Mouse (Mus musculus): ENCODE measurements around the gene Dnah2. TPM values are rescaled to one million over a fixed set of nuclear protein-coding genes. Genes with fewer than 3 reads are reported as not detected.

Gene Dnah2
- total RNA-seq, 1 experiment, result 0.98 TPM

DNA sequence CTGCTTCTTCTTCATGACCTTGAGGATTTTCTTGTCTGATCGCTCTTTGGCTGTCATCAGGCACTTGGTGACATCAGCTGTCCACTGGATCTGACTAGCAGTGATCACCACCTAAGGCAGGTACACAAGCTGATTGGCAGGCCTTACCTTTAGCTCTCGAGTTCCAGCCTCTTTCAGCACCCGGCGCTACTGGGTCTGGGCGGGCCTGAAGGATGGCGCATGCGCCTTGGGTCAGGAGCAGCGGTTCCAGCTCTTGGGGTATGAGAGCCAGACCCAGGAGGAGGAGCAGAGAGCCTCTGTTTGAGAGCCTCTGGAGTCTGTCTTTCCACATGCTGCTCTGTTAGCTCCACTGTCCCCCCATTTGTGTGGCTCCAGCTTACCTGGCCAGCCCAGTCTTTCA, 71.3 kb downstream of the Dnah2 start:
- peaks cover 0 to 7% of the 10 kb centered on the region in 2 experiments; a peak in 2 of 4 replicates for H3K4me1 ChIP-seq (ENCODE audit: control insufficient read depth in 2 of 2, insufficient read depth in 2 of 2, low read length in 2 of 2, poor library complexity in 1 of 2)
- DNase-seq (ENCODE audit: low read depth, low spot score), result peak; percentile 42
- in situ Hi-C loops (cut with MboI; ENCODE audit: low sequenced_read_pairs in 2 of 2, unreplicated experiment in 2 of 2), result no loop called here
- no peak overlapping the region for H3K9ac ChIP-seq (ENCODE audit: insufficient read depth, low read depth, low read length, poor library complexity, severe bottlenecking)
- no peak overlapping the region for H3K27ac ChIP-seq (ENCODE audit: insufficient read depth, low read depth, low read length, poor library complexity, severe bottlenecking)
- no peaks in the 10 kb centered on the region for H3K9me3 ChIP-seq (ENCODE audit: control insufficient read depth, insufficient read depth, low read depth, low read length)
- H3K4me3 ChIP-seq (ENCODE audit: insufficient read depth in 1 of 2, low read depth in 1 of 2, low read length in 2 of 2, poor library complexity in 1 of 2, severe bottlenecking in 1 of 2), result no peak overlapping the region; a peak in 1 of 4 replicates
- H3K36me3 ChIP-seq (ENCODE audit: control insufficient read depth, insufficient read depth, low read length, poor library complexity, severe bottlenecking), result no peaks in the 10 kb centered on the region
- no peak for TF ChIP-seq MAFK (IDR thresholded peaks at IDR 0.05; ENCODE audit: insufficient read depth, low read depth, low read length)
- TF ChIP-seq ZC3H11A (IDR thresholded peaks at IDR 0.05; ENCODE audit: borderline replicate concordance, low read depth, low read length), result no peak
- TF ChIP-seq CHD2 (IDR thresholded peaks at IDR 0.05; ENCODE audit: low read depth, low read length), result no peak
- no peak for TF ChIP-seq HCFC1 (IDR thresholded peaks at IDR 0.05; ENCODE audit: borderline replicate concordance, insufficient read depth, low read length)
- TF ChIP-seq ZNF384 (IDR thresholded peaks at IDR 0.05; ENCODE audit: low read depth, low read length), result no peak

DNA sequence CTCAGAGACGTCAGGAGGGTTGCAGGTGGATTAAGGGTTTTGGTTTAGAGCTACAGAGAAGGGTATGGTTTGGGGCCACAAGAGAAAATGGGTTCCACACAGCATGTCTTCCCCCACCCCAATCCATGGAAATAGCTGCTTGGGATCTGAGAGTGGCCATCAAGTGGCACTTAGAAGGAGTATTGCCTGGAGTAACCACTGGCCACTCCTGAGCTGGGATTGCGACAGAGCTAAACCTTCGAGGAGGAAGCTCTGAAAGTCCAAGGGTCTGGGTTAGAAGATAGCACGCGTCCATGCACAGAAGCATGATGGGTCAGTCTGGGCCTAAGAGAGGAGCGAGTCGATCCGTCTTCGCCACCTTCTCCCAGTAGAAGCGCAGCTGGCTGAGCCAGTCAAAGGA, 72.1 kb downstream of the Dnah2 start:
- H3K4me3 ChIP-seq (ENCODE audit: insufficient read depth in 1 of 2, low read depth in 1 of 2, low read length in 2 of 2, poor library complexity in 1 of 2, severe bottlenecking in 1 of 2), result no peak overlapping the region
- H3K9me3 ChIP-seq (ENCODE audit: control insufficient read depth, insufficient read depth, low read depth, low read length), result no peaks in the 10 kb centered on the region
- no peak for DNase-seq (ENCODE audit: low read depth, low spot score)
- no peaks in the 10 kb centered on the region for H3K36me3 ChIP-seq (ENCODE audit: control insufficient read depth, insufficient read depth, low read length, poor library complexity, severe bottlenecking)
- TF ChIP-seq ZNF384 (IDR thresholded peaks at IDR 0.05; ENCODE audit: low read depth, low read length), result no peak
- TF ChIP-seq CHD2 (IDR thresholded peaks at IDR 0.05; ENCODE audit: low read depth, low read length), result no peak
- no peak for TF ChIP-seq ZC3H11A (IDR thresholded peaks at IDR 0.05; ENCODE audit: borderline replicate concordance, low read depth, low read length)
- TF ChIP-seq MAFK (IDR thresholded peaks at IDR 0.05; ENCODE audit: insufficient read depth, low read depth, low read length), result no peak
- TF ChIP-seq HCFC1 (IDR thresholded peaks at IDR 0.05; ENCODE audit: borderline replicate concordance, insufficient read depth, low read length), result no peak
- in situ Hi-C loops (cut with MboI; ENCODE audit: low sequenced_read_pairs in 2 of 2, unreplicated experiment in 2 of 2), result no loop called here
- no peak overlapping the region for H3K27ac ChIP-seq (ENCODE audit: insufficient read depth, low read depth, low read length, poor library complexity, severe bottlenecking)
- no peak overlapping the region for H3K9ac ChIP-seq (ENCODE audit: insufficient read depth, low read depth, low read length, poor library complexity, severe bottlenecking)
- H3K4me1 ChIP-seq (ENCODE audit: control insufficient read depth in 2 of 2, insufficient read depth in 2 of 2, low read length in 2 of 2, poor library complexity in 1 of 2), result peaks cover 0 to 8% of the 10 kb centered on the region in 2 experiments; a peak in 2 of 4 replicates

DNA sequence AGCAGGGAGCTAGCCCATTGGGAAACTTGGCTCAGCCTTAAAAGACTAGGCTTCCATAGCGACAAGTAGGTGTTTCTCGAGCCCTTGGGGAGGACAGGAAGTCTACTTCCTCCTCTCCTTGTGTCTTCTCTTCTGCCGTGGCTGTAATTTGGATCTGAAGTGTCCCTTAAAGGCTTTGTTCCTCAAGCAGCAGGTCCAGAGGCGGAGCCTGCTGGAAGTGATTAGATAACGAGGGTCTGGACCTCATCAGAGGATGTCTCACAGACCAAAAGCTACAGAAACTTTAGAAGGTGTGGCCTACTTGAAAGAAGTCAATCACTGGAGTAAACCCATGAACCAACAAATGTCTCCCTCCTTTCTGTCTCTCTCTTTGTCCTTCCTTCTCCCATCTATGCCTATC, 74.2 kb downstream of the Dnah2 start:
- no peak for DNase-seq (ENCODE audit: low read depth, low spot score)
- no peaks in the 10 kb centered on the region for H3K36me3 ChIP-seq (ENCODE audit: control insufficient read depth, insufficient read depth, low read length, poor library complexity, severe bottlenecking)
- no peak overlapping the region for H3K27ac ChIP-seq (ENCODE audit: insufficient read depth, low read depth, low read length, poor library complexity, severe bottlenecking)
- no peak overlapping the region for H3K9ac ChIP-seq (ENCODE audit: insufficient read depth, low read depth, low read length, poor library complexity, severe bottlenecking)
- in situ Hi-C loops (cut with MboI; ENCODE audit: low sequenced_read_pairs in 2 of 2, unreplicated experiment in 2 of 2), result no loop called here
- no peak overlapping the region for H3K4me3 ChIP-seq (ENCODE audit: insufficient read depth in 1 of 2, low read depth in 1 of 2, low read length in 2 of 2, poor library complexity in 1 of 2, severe bottlenecking in 1 of 2)
- no peaks in the 10 kb centered on the region for H3K9me3 ChIP-seq (ENCODE audit: control insufficient read depth, insufficient read depth, low read depth, low read length)
- TF ChIP-seq ZNF384 (IDR thresholded peaks at IDR 0.05; ENCODE audit: low read depth, low read length) (no peak), CHD2 (IDR thresholded peaks at IDR 0.05; ENCODE audit: low read depth, low read length) (no peak), ZC3H11A (IDR thresholded peaks at IDR 0.05; ENCODE audit: borderline replicate concordance, low read depth, low read length) (no peak)
- peaks cover 4 to 15% of the 10 kb centered on the region in 2 experiments; a peak in 3 of 4 replicates for H3K4me1 ChIP-seq (ENCODE audit: control insufficient read depth in 2 of 2, insufficient read depth in 2 of 2, low read length in 2 of 2, poor library complexity in 1 of 2)

DNA sequence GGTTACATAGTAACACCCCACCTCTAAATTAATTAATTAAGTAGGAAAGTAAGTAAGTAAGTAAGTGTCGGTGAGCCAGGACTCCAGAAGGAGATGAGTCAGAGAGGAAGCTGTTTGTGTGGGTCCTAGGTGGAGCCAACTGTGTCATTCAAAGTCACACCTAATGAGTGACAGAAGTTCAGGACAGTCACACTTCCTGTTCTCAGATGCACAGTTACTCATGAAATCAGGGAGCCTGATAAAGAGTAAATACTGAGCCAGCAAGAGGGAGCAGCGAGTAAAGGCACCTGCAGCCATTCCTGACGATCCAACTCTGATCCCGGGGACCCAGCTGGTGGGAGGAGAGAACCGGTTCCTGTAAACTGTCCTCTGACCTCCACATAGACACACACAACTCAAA, 76.2 kb downstream of the Dnah2 start:
- Histone ChIP-seq H3K27ac (ENCODE audit: insufficient read depth, low read depth, low read length, poor library complexity, severe bottlenecking) (no peak overlapping the region), H3K4me3 (ENCODE audit: insufficient read depth in 1 of 2, low read depth in 1 of 2, low read length in 2 of 2, poor library complexity in 1 of 2, severe bottlenecking in 1 of 2) (no peak overlapping the region), H3K36me3 (ENCODE audit: control insufficient read depth, insufficient read depth, low read length, poor library complexity, severe bottlenecking) (no peaks in the 10 kb centered on the region), H3K4me1 (ENCODE audit: control insufficient read depth in 2 of 2, insufficient read depth in 2 of 2, low read length in 2 of 2, poor library complexity in 1 of 2) (peaks cover 11 to 12% of the 10 kb centered on the region in 2 experiments), H3K9ac (ENCODE audit: insufficient read depth, low read depth, low read length, poor library complexity, severe bottlenecking) (no peak overlapping the region), H3K9me3 (ENCODE audit: control insufficient read depth, insufficient read depth, low read depth, low read length) (no peaks in the 10 kb centered on the region)
- no peak for DNase-seq (ENCODE audit: low read depth, low spot score)
- in situ Hi-C loops (cut with MboI; ENCODE audit: low sequenced_read_pairs in 2 of 2, unreplicated experiment in 2 of 2), result no loop called here
- no peak for TF ChIP-seq MAFK (IDR thresholded peaks at IDR 0.05; ENCODE audit: insufficient read depth, low read depth, low read length)
- no peak for TF ChIP-seq ZNF384 (IDR thresholded peaks at IDR 0.05; ENCODE audit: low read depth, low read length)
- TF ChIP-seq ZC3H11A (IDR thresholded peaks at IDR 0.05; ENCODE audit: borderline replicate concordance, low read depth, low read length), result no peak
- no peak for TF ChIP-seq HCFC1 (IDR thresholded peaks at IDR 0.05; ENCODE audit: borderline replicate concordance, insufficient read depth, low read length)
- no peak for TF ChIP-seq CHD2 (IDR thresholded peaks at IDR 0.05; ENCODE audit: low read depth, low read length)

DNA sequence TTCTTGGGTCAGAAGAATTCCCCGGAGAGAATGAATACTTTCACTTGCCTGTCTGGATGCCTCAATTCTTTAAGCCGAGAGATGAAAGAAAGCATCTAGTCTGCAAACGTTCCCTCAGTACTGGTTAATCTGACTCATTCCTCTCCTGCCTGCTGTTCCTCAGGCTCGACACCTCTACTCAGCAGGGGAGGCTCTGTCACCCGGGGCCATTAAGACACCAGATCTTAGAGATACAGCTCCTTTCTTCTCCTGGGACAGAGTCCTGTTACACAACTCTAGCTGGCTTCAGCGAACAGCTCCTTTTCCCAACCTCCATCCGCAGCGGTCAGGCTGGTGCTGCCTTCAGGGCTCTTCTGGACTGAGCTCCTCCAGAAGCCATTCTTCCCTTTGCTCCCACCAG, 77.4 kb downstream of the Dnah2 start:
- TF ChIP-seq HCFC1 (IDR thresholded peaks at IDR 0.05; ENCODE audit: borderline replicate concordance, insufficient read depth, low read length), result no peak
- no peak for DNase-seq (ENCODE audit: low read depth, low spot score)
- no peaks in the 10 kb centered on the region for H3K36me3 ChIP-seq (ENCODE audit: control insufficient read depth, insufficient read depth, low read length, poor library complexity, severe bottlenecking)
- H3K4me1 ChIP-seq (ENCODE audit: control insufficient read depth in 2 of 2, insufficient read depth in 2 of 2, low read length in 2 of 2, poor library complexity in 1 of 2), result peaks cover 9 to 11% of the 10 kb centered on the region in 2 experiments
- H3K27ac ChIP-seq (ENCODE audit: insufficient read depth, low read depth, low read length, poor library complexity, severe bottlenecking), result no peak overlapping the region
- no peak overlapping the region for H3K9ac ChIP-seq (ENCODE audit: insufficient read depth, low read depth, low read length, poor library complexity, severe bottlenecking)
- in situ Hi-C loops (cut with MboI; ENCODE audit: low sequenced_read_pairs in 2 of 2, unreplicated experiment in 2 of 2), result no loop called here
- no peak overlapping the region for H3K4me3 ChIP-seq (ENCODE audit: insufficient read depth in 1 of 2, low read depth in 1 of 2, low read length in 2 of 2, poor library complexity in 1 of 2, severe bottlenecking in 1 of 2)
- no peaks in the 10 kb centered on the region for H3K9me3 ChIP-seq (ENCODE audit: control insufficient read depth, insufficient read depth, low read depth, low read length)
